Mouse (Mus musculus): ENCODE results near the gene Rps6.
"Not testable (repeated sequence)": the region's sequence is repeated elsewhere in the genome, so short reads cannot be mapped to it uniquely, and the experiment has no call there.

Rps6 gene

GRCm38 (mm10) chr4:86851331-86851730 is 5.9 kb downstream of the Rps6 start:
- DNase-seq = no peak

- no peak for DNase-seq
Observed at GRCm38 (mm10) chr4:86847246-86847645, 10.0 kb downstream of the Rps6 start.

DNA sequence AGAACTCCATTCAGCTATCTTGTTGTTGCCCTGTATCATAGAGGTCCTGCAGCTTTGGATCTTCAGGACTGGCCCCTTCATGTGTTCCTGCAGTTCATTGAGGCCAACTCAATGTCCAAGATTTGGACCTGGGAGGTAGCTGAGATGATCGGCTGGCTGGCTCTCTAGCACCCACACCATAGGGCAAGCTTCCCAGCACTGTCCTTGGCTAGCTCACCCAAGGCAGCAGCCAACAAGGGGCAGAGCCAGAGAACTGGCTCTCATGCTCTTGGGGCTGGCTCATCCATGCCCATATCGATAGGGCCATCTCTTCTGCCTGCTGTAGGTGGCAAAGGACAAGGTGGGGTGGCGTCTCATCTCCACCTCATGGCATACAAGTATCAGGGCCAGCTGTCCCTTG is 11.8 kb downstream of the Rps6 start:
- DNase-seq = no peak

DNA sequence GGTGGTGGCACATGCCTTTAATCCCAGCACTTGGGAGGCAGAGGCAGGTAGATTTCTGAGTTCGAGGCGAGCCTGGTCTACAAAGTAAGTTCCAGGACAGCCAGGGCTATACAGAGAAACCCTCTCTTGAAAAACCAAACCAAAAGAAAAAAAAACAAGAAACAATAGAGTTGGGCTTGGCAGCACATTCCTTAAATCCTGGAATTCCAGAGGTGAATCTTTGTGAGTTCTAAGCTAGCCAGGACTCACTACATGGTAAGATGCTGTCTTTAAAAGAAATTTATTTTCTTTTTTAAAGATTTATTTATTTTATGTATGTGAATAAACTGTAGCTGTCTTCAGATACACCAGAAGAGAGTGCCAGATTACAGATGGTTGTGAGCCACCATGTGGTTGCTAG is 16.1 kb downstream of the Rps6 start:
- not testable (repeated sequence) for DNase-seq

DNA sequence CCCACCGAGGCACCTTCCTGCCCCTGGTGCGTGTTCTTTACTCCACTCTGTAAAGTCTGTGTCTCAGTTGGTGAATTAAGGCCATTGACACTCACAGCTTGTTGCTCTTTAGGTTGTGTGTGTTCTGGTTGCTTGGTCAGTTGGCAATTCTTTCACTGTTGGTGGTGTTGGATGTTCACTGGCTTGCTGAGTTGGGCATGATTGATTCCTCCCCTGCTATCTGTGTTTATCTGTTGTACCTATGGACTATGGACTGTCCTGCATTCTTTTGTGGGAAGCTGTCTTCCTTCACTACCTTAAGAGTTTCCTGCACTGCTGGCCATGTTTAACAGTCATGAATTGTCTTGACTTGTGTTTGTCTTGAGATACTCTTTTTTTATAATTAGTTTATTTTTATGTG is 25.3 kb downstream of the Rps6 start:
- no peak for DNase-seq

DNA sequence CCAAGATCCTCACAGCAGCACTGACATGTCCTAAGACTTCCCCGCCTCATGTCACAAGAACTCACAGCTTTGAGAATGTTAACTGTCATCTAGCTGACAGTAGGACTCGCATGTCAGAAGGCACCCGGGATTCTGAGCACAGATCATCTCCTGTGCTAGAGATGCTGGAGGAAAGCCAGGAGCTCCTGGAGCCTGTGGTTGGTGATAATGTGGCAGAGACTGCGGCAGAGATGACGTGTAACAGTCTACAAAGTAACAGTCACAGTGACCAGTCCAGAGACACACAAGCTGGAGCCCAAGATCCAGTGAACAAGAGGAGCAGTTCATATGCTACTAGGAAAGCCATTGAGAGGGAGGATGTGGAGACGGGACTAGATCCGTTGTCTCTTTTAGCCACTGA is 32.1 kb downstream of the Rps6 start:
- DNase-seq = no peak

- DNase-seq = peak; percentile 78
Observed at GRCm38 (mm10) chr4:86823169-86823568, 34.0 kb downstream of the Rps6 start.

DNA sequence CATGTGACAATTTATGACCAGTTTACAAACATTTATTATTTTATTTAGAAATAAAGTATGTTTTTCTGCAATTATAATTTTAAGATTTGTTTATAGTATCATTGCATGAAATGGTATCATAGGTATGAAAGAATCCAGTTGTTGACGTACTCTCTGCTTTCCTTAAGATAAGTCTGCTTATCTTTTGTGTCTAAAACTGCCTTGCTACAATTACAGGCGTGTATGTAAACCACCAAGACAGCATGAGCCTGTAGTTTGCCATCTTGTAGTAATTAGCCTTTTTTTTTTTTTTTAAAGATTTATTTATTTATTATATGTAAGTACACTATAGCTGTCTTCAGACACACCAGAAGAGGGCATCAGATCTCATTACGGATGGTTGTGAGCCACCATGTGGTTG is 42.4 kb downstream of the Rps6 start:
- no peak for DNase-seq

GRCm38 (mm10) chr4:86810604-86811003 is 46.6 kb downstream of the Rps6 start:
- peak; percentile 17 for DNase-seq

All from kidney, postnatal 10 days (tissue).